Comparison of ENCODE assay signal across 8 mouse cellular contexts in genomic region chr14:78537551-78537950, GRCm38 (mm10). TPM values are rescaled to one million over a fixed set of nuclear protein-coding genes. Genes with fewer than 3 reads are reported as not detected.
A peak's percentile ranks its signal among the peaks of the same experiment; 100 is the strongest.
DNase-seq lines count a peak whose midpoint lies in the region; ATAC-seq lines count a peak whose summit lies in the region.

No protein-coding gene starts in this region.

- H3K36me3 ChIP-seq in erythroblast, embryonic 14.5 days (ENCODE audit: control insufficient read depth), result no peaks in the 10 kb centered on the region
- no peaks in the 10 kb centered on the region for H3K36me3 ChIP-seq in forebrain, embryonic 13.5 days (ENCODE audit: poor library complexity, severe bottlenecking)
- no peaks in the 10 kb centered on the region for H3K36me3 ChIP-seq in midbrain, embryonic 11.5 days (ENCODE audit: control insufficient read depth, insufficient read depth, low read length)

- peaks cover 33% of the 10 kb centered on the region for H3K4me1 ChIP-seq in erythroblast, embryonic 14.5 days (ENCODE audit: control insufficient read depth)
- peaks cover 30% of the 10 kb centered on the region for H3K4me1 ChIP-seq in forebrain, embryonic 13.5 days
- H3K4me1 ChIP-seq in midbrain, embryonic 11.5 days (ENCODE audit: control insufficient read depth, insufficient read depth, low read length), result peaks cover 10% of the 10 kb centered on the region

- DNase-seq in ES-CJ7 (ENCODE audit: low read depth, low spot score), result peak; percentile 70
- peak; percentile 43 to 46 for DNase-seq in layer of hippocampus, adult 8-10 months (ENCODE audit: low spot score in 2 of 2)
- DNase-seq in midbrain, embryonic 11.5 days (ENCODE audit: low spot score, missing footprints), result no peak
- DNase-seq in c-Kit-positive CD71-positive TER-119-positive erythroid progenitor cells, embryonic 14.5 days (ENCODE audit: low spot score), result no peak

- no peaks in the 10 kb centered on the region for H3K9me3 ChIP-seq in erythroblast, embryonic 14.5 days (ENCODE audit: control insufficient read depth, low read length)
- no peaks in the 10 kb centered on the region for H3K9me3 ChIP-seq in forebrain, embryonic 13.5 days (replicated peaks)
- H3K9me3 ChIP-seq in midbrain, embryonic 11.5 days (ENCODE audit: control insufficient read depth, low read length), result no peaks in the 10 kb centered on the region

- peak overlapping the region; percentile 71 for H3K4me2 ChIP-seq in forebrain, embryonic 13.5 days
- peak overlapping the region; percentile 41 for H3K4me2 ChIP-seq in midbrain, embryonic 11.5 days

- peak overlapping the region; percentile 90 for H3K4me3 ChIP-seq in erythroblast, embryonic 14.5 days (replicated peaks)
- peak overlapping the region; percentile 93 for H3K4me3 ChIP-seq in forebrain, embryonic 13.5 days
- no peak overlapping the region for H3K4me3 ChIP-seq in midbrain, embryonic 11.5 days (ENCODE audit: low read depth, low read length)

- no peak for ATAC-seq in erythroblast, adult 5-6 weeks (replicated peaks; ENCODE audit: low FRiP score, poor library complexity, severe bottlenecking)
- ATAC-seq in forebrain, embryonic 13.5 days, result no peak
- ATAC-seq in midbrain, embryonic 11.5 days (ENCODE audit: low FRiP score), result no peak
- no peak for ATAC-seq in monocyte, adult 5-6 weeks (replicated peaks; ENCODE audit: insufficient number of reproducible peaks, low FRiP score, low TSS enrichment, poor library complexity, severe bottlenecking)

- H3K9ac ChIP-seq in forebrain, embryonic 13.5 days, result no peak overlapping the region
- H3K9ac ChIP-seq in midbrain, embryonic 11.5 days (ENCODE audit: low read length), result peak overlapping the region; percentile 46

- 22% methylated on average over 6 of the region's 6 CpGs for WGBS in forebrain, embryonic 13.5 days
- WGBS in midbrain, embryonic 11.5 days, result 24% methylated on average over 6 of the region's 6 CpGs

- no peaks in the 10 kb centered on the region for H3K27me3 ChIP-seq in erythroblast, embryonic 14.5 days (ENCODE audit: control insufficient read depth)
- H3K27me3 ChIP-seq in forebrain, embryonic 13.5 days, result no peaks in the 10 kb centered on the region
- H3K27me3 ChIP-seq in midbrain, embryonic 11.5 days (ENCODE audit: control insufficient read depth, insufficient read depth, low read length), result no peaks in the 10 kb centered on the region

- H3K27ac ChIP-seq in forebrain, embryonic 13.5 days, result peak overlapping the region; percentile 90
- peak overlapping the region; percentile 60 for H3K27ac ChIP-seq in midbrain, embryonic 11.5 days (ENCODE audit: low read depth, low read length)

RNA-seq across cellular contexts. Expression of gene Akap11, which starts 0.9 kb away (rescaled TPM):
- 0.02 and 0.06 TPM in 2 replicates for polyA plus RNA-seq in erythroblast, embryonic 14.5 days (2012)
- total RNA-seq in erythroblast, adult 5-6 weeks (2015; ENCODE audit: low replicate concordance), result 8.8 and 9.4 TPM in 2 replicates
- 14.6 and 31.2 TPM in 2 replicates for total RNA-seq in erythroblast, adult 5-6 weeks (2017; ENCODE audit: low replicate concordance)
- 30.2 and 34.9 TPM in 2 replicates for polyA plus RNA-seq in forebrain, embryonic 13.5 days (2015; fragmentation: Nextera tagmentation; extraction: Ambion mirVana)
- total RNA-seq in layer of hippocampus, adult 8-10 months (2022), result 100 to 1,000 TPM; 180 to 203 (median 189) TPM
- polyA plus RNA-seq in midbrain, embryonic 11.5 days (2014; fragmentation: Nextera tagmentation; extraction: Ambion mirVana), result 17.6 and 22.4 TPM in 2 replicates
- 23.1 to 41.9 TPM (median 32.7 TPM) in 3 replicates for total RNA-seq in monocyte, adult 5-6 weeks (2017)

Comparison
In these comparisons a context has a peak if more than half of its experiments do, and no peak if none do; other contexts are left out.
1. DNase-seq: peak in ES-CJ7 (single experiment) and layer of hippocampus, adult 8-10 months (2 of 2); none in midbrain, embryonic 11.5 days (single experiment) and c-Kit-positive CD71-positive TER-119-positive erythroid progenitor cells, embryonic 14.5 days (single experiment).